Mouse (Mus musculus) heart, adult 2 months (tissue): ENCODE measurements around the gene Slc47a2. TPM values are rescaled to one million over a fixed set of nuclear protein-coding genes. Genes with fewer than 3 reads are reported as not detected.

Experiments
- DNase-seq, 2 experiments: peaks; one replicate each; pipeline ENCODE4 v3.0.0; 2021
- H3K27ac ChIP-seq: fragments of 200-600 bp; 2 replicates; pipeline ENCODE4 v1.8.1; 2022
- H3K27me3 ChIP-seq: fragments of 200-500 bp; 2 replicates; pipeline ENCODE4 v1.6.1; 2012; ENCODE audit warnings: mild to moderate bottlenecking, low read length, inconsistent platforms, mixed read lengths; ENCODE audit not compliant: control insufficient read depth, insufficient read depth
- H3K36me3 ChIP-seq: fragments of 200-500 bp; 2 replicates; pipeline ENCODE4 v1.6.1; 2012; ENCODE audit warnings: low read length, inconsistent platforms; ENCODE audit not compliant: control insufficient read depth, insufficient read depth
- H3K4me1 ChIP-seq: fragments of 200-500 bp; 2 replicates; pipeline ENCODE4 v1.6.1; 2011; ENCODE audit warnings: low read length; ENCODE audit not compliant: control insufficient read depth, insufficient read depth
- H3K4me3 ChIP-seq: fragments of 200-600 bp; 2 replicates; pipeline ENCODE4 v1.8.1; 2022
- H3K79me2 ChIP-seq: fragments of 200-500 bp; replicated peaks from 2 replicates; pipeline ENCODE4 v1.6.1; 2012; ENCODE audit warnings: mild to moderate bottlenecking, inconsistent platforms, low read length, moderate library complexity, mixed read lengths; ENCODE audit not compliant: control insufficient read depth, insufficient read depth
- H3K9ac ChIP-seq: fragments of 200-500 bp; 2 replicates; pipeline ENCODE4 v1.6.1; 2012; ENCODE audit warnings: low read depth, mild to moderate bottlenecking, control low read depth, inconsistent platforms, low read length, mixed read lengths
- CTCF ChIP-seq: fragments of 200-600 bp; IDR thresholded peaks from 2 replicates; pipeline ENCODE4 v1.8.1; 2022; ENCODE audit warnings: antibody characterized with exemption, mild to moderate bottlenecking, moderate library complexity
- EP300 ChIP-seq: fragments of 200-500 bp; IDR thresholded peaks from 2 replicates; pipeline ENCODE4 v1.6.1; 2011; ENCODE audit warnings: low read depth, low read length, control low read depth; ENCODE audit not compliant: insufficient read depth
- POLR2A ChIP-seq: fragments of 200-500 bp; IDR thresholded peaks from 2 replicates; pipeline ENCODE4 v1.6.1; 2011; ENCODE audit warnings: mild to moderate bottlenecking, low read depth, low read length, control low read depth; ENCODE audit not compliant: insufficient read depth
- whole genome bisulfite sequencing: fragments of 180-500 bp; shearing (Covaris S2); methylation state at CpG from one replicate; pipeline ENCODE4 v1.1.7; 2018; 5-methylcytosine and 5-hydroxymethylcytosine counted together
- intact Hi-C: fragments of 180-260 bp; cut with DNase I; formaldehyde crosslinking; loops from one replicate; pipeline ENCODE4 v1.15.1; 2025
- polyA plus RNA-seq: library from polyadenylated mRNA; depleted of rRNA; stranded (reverse); fragments of >200 nt; gene quantifications from 2 replicates; pipeline ENCODE4 v1.2.3, GENCODE M21; 2012
- total RNA-seq, 2 experiments: library from RNA; stranded (reverse); gene quantifications; 2 replicates each; pipeline ENCODE4 v1.2.3; 2021

Gene Slc47a2
- total and polyA plus RNA-seq, 3 experiments: 0.04 TPM; not detected in 2

DNA sequence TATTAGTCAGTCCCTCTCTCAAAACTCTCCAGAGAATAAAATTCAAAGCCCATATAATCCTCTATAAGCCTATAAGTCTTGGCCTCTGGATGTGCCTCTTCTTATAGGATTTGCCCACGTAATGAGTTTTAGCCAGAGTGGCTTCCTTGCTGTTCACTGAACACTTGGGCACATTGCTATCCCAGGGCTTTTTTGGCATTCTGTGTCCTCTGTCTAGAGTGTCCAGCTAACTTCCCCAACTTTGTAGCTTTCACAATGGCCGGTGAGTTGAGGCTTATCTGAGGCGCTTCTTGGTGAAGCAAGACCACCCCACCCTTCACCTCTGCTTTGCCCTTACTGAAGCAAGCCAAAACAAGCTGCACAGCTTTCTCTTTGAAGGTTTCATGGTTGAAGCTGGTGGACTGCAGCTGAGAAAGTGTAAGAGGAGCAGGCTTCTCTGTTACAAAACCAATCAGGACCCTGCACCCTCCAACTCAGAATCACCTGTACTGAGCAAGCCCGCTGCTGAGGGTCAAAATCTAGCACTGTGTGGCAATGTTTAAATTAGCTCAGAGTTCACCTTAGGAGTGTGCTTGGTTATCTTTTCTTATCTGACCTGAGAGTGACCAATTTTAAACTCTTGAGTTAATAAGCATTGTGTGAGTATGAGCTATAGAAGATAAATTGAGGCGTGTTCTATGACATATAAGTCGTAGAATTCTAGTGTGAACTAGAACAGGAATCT lies 73.9 kb downstream of the Slc47a2 start:
- intact Hi-C loops: loop anchor here (5.0 kb wide), 2 partner anchors 34 to 36 kb away; no protein-coding TSS in a partner anchor
- Histone ChIP-seq H3K4me1 (no peaks in the 10 kb centered on the region), H3K9ac (no peak overlapping the region), H3K4me3 (no peak overlapping the region), H3K79me2 (no peaks in the 10 kb centered on the region), H3K27ac (no peak overlapping the region), H3K36me3 (0 out of 2 replicates have a peak, but pooled peaks cover 2% of the 10 kb centered on the region), H3K27me3 (no peaks in the 10 kb centered on the region)
- DNase-seq: peak in 1 of 2 experiments; percentile 6
- 89% methylated on average over 6 of the region's 6 CpGs for WGBS
- no peak for TF ChIP-seq POLR2A
- TF ChIP-seq EP300: no peak
- TF ChIP-seq CTCF: no peak

DNA sequence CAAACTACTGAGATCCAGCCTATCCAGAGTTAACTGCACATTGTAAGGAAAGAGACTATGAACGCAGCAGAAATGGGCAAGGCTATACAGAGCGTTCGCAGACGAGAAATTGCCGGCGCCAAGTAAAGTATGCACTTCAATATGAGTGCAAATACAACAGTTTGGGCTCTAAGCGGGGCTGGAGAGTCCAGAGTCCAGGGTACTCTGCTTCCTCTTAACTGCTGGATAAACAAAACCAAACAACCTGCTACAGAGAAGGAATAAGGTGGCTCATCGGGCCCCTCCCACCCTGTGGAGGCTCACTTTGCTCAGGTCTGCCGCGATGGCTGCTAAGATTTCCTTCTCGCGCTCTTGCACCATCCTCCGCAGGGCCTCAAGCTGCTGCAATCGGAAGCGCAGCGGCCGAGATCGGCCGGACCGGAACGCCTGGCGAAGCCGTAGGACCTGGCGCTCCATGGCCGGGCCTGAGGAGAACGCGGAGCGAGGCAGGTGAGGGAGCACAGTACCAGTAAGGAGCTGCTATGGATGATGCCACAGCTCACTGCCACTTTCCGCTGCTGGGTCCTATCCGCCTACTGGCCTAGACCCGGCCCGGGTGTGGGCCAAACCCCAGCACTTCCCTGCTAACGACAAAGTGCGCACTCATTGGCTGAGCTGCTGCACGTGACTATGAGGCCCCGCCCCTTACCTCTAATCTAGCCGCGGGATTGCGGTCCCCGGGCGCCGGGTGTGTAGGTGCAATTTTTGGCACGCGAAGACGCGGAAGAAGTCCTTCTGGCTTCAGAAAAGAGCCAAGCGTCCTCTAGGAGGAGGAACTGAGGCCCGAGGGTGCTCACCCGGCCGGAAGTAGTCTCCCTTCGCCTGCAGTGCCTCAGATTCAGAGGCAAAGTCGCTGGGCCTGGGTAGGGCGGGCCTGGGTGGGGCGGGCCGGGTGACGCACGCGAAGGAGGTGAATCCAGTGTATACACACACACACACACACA lies 75.8 kb downstream of the Slc47a2 start, which contains the start of gene Aldh3a2:
TSS of gene Aldh3a2 (minus strand) at position 914 of the 983 bp plus-strand sequence.
- H3K27me3 ChIP-seq: no peaks in the 10 kb centered on the region
- H3K9ac ChIP-seq: peak within 1 kb of the TSS; percentile 94
- 0 out of 2 replicates have a peak, but pooled peaks cover 2% of the 10 kb centered on the region for H3K36me3 ChIP-seq
- TF ChIP-seq POLR2A (peak; percentile 98), EP300 (peak; percentile 43), CTCF (no peak)
- no peaks in the 10 kb centered on the region for H3K4me1 ChIP-seq
- DNase-seq: peak; percentile 97
- intact Hi-C loops: loop anchor here (5.0 kb wide), 2 partner anchors 35 kb away; no protein-coding TSS in a partner anchor
- no peaks in the 10 kb centered on the region for H3K79me2 ChIP-seq
- peak within 1 kb of the TSS; percentile 97 for H3K27ac ChIP-seq
- WGBS: under 1% methylated on average over 58 of the region's 58 CpGs
- peak within 1 kb of the TSS; percentile 97 for H3K4me3 ChIP-seq

DNA sequence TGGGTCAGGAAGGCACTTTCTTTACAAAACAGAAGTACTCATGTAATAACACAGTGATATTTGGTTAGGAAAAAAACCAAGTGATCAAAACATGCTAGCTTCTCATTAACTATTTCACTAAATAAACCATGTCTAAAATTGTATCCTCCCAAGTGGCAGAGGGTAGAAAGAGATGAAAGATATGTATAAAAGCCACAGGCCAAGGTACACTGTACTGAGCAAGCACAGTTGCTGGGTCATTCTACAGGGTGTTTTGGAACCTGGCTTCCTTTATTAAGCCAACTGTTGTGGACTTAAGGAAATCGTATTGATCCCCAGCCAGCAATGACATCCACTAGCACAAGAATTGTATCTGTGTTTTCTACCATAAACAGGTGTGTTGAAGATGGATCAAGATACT lies 78.8 kb downstream of the Slc47a2 start:
- no peaks in the 10 kb centered on the region for H3K4me1 ChIP-seq
- no peak overlapping the region for H3K27ac ChIP-seq
- 0 out of 2 replicates have a peak, but pooled peaks cover 2% of the 10 kb centered on the region for H3K36me3 ChIP-seq
- H3K79me2 ChIP-seq: no peaks in the 10 kb centered on the region
- no peak overlapping the region for H3K4me3 ChIP-seq
- no peaks in the 10 kb centered on the region for H3K27me3 ChIP-seq
- DNase-seq: no peak
- WGBS: 83% methylated on average over 1 of the region's 1 CpGs
- intact Hi-C loops: no loop called here
- H3K9ac ChIP-seq: no peak overlapping the region
- TF ChIP-seq POLR2A (no peak), EP300 (no peak), CTCF (no peak)

DNA sequence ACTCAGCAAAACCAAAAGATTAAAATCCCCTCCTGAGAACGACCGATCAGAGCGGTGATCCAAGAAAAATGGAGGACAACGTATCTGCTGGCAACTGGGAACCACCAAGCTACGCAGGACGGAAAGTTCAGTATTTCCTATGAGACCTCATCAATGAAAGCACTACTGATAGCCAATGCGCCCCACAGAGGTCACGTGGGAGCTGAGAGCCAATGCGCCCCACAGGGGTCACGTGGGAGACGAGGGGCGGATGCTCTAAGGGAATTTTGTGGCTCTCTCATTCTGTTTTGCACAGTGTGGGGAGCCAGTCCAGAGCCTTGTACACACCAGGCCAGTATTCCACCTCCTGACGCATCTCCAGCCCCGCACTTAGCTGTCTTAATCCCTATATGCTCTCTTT lies 80.1 kb downstream of the Slc47a2 start:
- H3K36me3 ChIP-seq: 0 out of 2 replicates have a peak, but pooled peaks cover 2% of the 10 kb centered on the region
- WGBS: 98% methylated on average over 14 of the region's 14 CpGs

DNA sequence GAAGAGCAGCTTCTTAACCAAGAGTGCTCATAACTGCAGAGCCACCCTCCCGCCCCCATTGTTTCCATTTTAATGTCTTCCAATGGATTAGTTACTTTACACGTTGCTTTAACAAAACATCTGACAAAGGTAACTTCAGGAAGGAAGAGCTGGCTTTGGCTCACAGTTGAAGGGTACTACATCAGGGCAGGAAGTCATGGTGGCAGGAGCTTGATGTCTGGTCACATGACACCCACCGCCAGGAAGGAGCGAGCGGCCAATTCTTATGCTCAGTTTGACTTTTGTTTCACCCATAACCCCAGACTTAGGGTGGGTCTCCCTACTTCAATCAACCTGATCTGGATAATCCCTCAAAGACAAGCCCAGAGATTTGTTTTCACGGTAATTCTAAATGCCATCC lies 83.6 kb downstream of the Slc47a2 start:
- H3K4me1 ChIP-seq: no peaks in the 10 kb centered on the region
- DNase-seq: peak in 1 of 2 experiments; percentile 3
- H3K36me3 ChIP-seq: no peaks in the 10 kb centered on the region
- H3K4me3 ChIP-seq: no peak overlapping the region
- H3K27me3 ChIP-seq: no peaks in the 10 kb centered on the region
- H3K79me2 ChIP-seq: no peaks in the 10 kb centered on the region
- H3K27ac ChIP-seq: no peak overlapping the region
- intact Hi-C loops: no loop called here
- no peak overlapping the region for H3K9ac ChIP-seq
- TF ChIP-seq CTCF: no peak
- TF ChIP-seq EP300: no peak
- TF ChIP-seq POLR2A: no peak
- WGBS: 92% methylated on average over 6 of the region's 6 CpGs

More for the DNA sequence above, 80.1 kb downstream of the Slc47a2 start:
- no peak overlapping the region for H3K27ac ChIP-seq
- no peaks in the 10 kb centered on the region for H3K27me3 ChIP-seq
- no peak overlapping the region for H3K4me3 ChIP-seq
- H3K79me2 ChIP-seq: no peaks in the 10 kb centered on the region
- no peak overlapping the region for H3K9ac ChIP-seq
- no peak for TF ChIP-seq POLR2A
- no peak for TF ChIP-seq EP300
- TF ChIP-seq CTCF: no peak
- DNase-seq: peak in 1 of 2 experiments; percentile 10
- intact Hi-C loops: no loop called here
- no peaks in the 10 kb centered on the region for H3K4me1 ChIP-seq
